Mouse (Mus musculus): ENCODE data around the gene Msl2. TPM values are rescaled to one million over a fixed set of nuclear protein-coding genes. Genes with fewer than 3 reads are reported as not detected.

The Msl2 gene
- 17.4 and 19.7 TPM in 2 replicates for polyA plus RNA-seq (2012; rRNA removed; ENCODE audit: low replicate concordance)

DNA sequence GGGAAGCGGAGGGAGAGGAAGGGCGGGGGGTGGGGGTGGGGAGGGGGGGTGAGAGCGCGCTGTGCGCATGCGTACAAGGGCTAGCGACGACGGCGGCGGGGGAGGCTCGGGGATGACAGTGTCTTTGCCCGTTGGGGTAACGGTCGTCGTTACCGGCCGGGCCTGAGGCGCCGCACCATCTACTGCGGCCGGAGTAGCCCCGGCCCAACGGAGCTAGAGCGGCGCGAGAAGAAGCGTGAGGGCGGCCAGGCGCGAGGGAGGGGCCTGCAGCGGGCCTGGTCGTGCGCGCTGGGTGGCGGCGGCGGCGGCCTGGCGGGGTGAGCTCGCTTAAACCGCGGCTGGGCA lies at the start of gene Msl2:
Gene Msl2, plus strand, starts transcription at position 115 of the 345 bp plus-strand sequence.

DNA sequence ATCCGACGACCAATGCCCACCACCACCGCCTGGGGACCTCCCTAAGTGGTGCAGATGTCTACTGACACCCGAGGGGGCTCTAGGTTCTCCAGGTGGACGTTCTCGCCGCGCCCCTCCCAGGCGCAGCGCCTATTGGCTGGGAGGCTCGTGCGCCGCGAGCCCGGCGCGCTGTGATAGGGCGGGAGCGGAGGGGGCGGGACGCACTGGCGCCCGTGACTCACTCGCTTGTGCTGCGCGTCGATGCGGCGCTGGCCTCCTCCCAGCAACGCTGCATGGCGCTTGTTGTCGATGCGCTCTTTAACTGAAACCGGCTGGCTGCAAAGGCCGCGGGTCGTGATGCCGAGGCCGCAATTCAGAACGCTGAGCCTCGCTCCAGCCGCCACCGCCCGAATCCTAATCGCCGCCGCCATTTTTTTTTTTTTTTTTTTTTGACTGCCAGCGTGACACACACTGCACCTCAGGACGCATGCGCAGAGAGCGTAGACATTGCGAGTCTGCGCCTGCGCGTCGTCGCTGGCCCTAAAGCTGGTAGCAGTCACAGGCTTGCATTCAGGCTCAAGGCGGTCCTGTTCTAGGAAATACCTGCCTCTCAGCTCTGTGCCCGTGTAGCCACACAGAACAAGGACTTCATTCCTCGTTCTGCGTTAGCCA lies 39.3 kb upstream of the Msl2 start, which contains the start of gene Pccb:
Gene Pccb, minus strand, starts transcription at position 451 of the 651 bp plus-strand sequence.

Other genes with a start within 250 kb of the Msl2 start
- 62.0 and 65.0 TPM in 2 replicates for gene Pccb, start 39.2 kb upstream of the Msl2 start, polyA plus RNA-seq (2012; rRNA removed; ENCODE audit: low replicate concordance)
- gene Ppp2r3a, start 177.7 kb downstream of the Msl2 start, polyA plus RNA-seq (2012; rRNA removed; ENCODE audit: low replicate concordance), result 0.17 and 0.56 TPM in 2 replicates

Measured in duodenum, adult 2 months (tissue).